Mouse (Mus musculus): Measurements from ENCODE around the gene Ybx2. TPM values are rescaled to one million over a fixed set of nuclear protein-coding genes. Genes with fewer than 3 reads are reported as not detected.

The Ybx2 gene
- total and polyA plus RNA-seq, 3 experiments: 0.25 to 0.39 TPM; not detected in 1

GRCm38 (mm10) chr11:69904311-69904710, 31.3 kb upstream of the Ybx2 start:
- Histone ChIP-seq H3K36me3 (replicated peaks in 1 of 2; ENCODE audit: control insufficient read depth in 1 of 2, insufficient read depth in 1 of 2, low read length in 1 of 2) (peaks cover 58 to 61% of the 10 kb centered on the region in 2 experiments), H3K27me3 (replicated peaks) (no peaks in the 10 kb centered on the region), H3K9me3 (replicated peaks; ENCODE audit: low read length) (no peaks in the 10 kb centered on the region), H3K9ac (ENCODE audit: insufficient read depth, low read depth) (no peak overlapping the region), H3K79me2 (replicated peaks; ENCODE audit: control insufficient read depth, extremely low read depth, insufficient read depth, poor library complexity, severe bottlenecking) (peaks cover 10% of the 10 kb centered on the region), H3K4me2 (ENCODE audit: insufficient read depth, low read depth, poor library complexity, severe bottlenecking) (no peak overlapping the region), H3K27ac (ENCODE audit: insufficient read depth, low read depth) (no peak overlapping the region), H3K4me1 (ENCODE audit: control insufficient read depth in 1 of 2, insufficient read depth in 2 of 2) (peaks cover 7 to 21% of the 10 kb centered on the region in 2 experiments), H3K4me3 (replicated peaks in 1 of 3; ENCODE audit: low read depth in 2 of 3, low read length in 2 of 3, poor library complexity in 1 of 3) (no peak overlapping the region)
- in situ Hi-C loops (cut with MboI; ENCODE audit: low pct_ligation_motif_present, low pct_unique_long_range_greater_than_20kb, low sequenced_read_pairs): no loop called here
- no peak for DNase-seq (ENCODE audit: extremely low read depth)
- TF ChIP-seq JUND (conservative IDR thresholded peaks at IDR 0.05; ENCODE audit: low read depth, low read length) (no peak), MEF2A (IDR thresholded peaks at IDR 0.05; ENCODE audit: borderline replicate concordance, low read depth, low read length) (no peak), USF1 (IDR thresholded peaks at IDR 0.05; ENCODE audit: low read depth, low read length) (no peak), BHLHE40 (IDR thresholded peaks at IDR 0.05; ENCODE audit: low read depth, low read length) (no peak), EP300 (IDR thresholded peaks at IDR 0.05; ENCODE audit: low read length) (no peak), PAX5 (IDR thresholded peaks at IDR 0.05; ENCODE audit: low read length) (no peak), ETS1 (conservative IDR thresholded peaks at IDR 0.05; ENCODE audit: low read depth, low read length) (no peak), TCF12 (IDR thresholded peaks at IDR 0.05; ENCODE audit: low read depth, low read length) (no peak), ZKSCAN1 (IDR thresholded peaks at IDR 0.05; ENCODE audit: borderline replicate concordance, low read depth, low read length) (no peak), SIN3A (IDR thresholded peaks at IDR 0.05; ENCODE audit: low read length) (no peak), NRF1 (IDR thresholded peaks at IDR 0.05; ENCODE audit: low read depth, low read length) (no peak), RAD21 (IDR thresholded peaks at IDR 0.05; ENCODE audit: low read depth, low read length) (no peak)
- dilution Hi-C loops (cut with MboI; ENCODE audit: extremely low pct_ligation_motif_present, extremely low pct_unique_long_range_greater_than_20kb, low sequenced_read_pairs): no loop called here

DNA sequence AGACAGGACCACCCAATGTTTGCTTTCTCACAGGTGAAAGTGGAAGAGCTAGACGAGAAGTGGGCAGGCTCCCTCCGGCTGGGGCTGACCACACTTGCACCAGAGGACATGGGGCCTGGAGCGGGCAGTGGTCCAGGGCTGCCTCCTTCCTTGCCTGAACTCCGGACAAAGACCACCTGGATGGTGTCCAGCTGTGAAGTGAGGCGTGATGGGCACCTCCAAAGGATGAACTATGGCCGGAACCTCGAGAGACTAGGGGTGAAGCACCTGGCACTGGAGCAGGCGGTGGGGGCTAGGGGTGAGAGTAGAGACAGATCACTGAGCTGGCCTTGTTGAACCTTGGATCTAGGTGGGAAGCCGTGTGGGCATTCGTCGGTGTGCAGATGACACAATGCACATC, 27.0 kb upstream of the Ybx2 start:
- in situ Hi-C loops (cut with MboI; ENCODE audit: low pct_ligation_motif_present, low pct_unique_long_range_greater_than_20kb, low sequenced_read_pairs): no loop called here
- peaks cover 90 to 94% of the 10 kb centered on the region in 2 experiments for H3K36me3 ChIP-seq (replicated peaks in 1 of 2; ENCODE audit: control insufficient read depth in 1 of 2, insufficient read depth in 1 of 2, low read length in 1 of 2)

DNA sequence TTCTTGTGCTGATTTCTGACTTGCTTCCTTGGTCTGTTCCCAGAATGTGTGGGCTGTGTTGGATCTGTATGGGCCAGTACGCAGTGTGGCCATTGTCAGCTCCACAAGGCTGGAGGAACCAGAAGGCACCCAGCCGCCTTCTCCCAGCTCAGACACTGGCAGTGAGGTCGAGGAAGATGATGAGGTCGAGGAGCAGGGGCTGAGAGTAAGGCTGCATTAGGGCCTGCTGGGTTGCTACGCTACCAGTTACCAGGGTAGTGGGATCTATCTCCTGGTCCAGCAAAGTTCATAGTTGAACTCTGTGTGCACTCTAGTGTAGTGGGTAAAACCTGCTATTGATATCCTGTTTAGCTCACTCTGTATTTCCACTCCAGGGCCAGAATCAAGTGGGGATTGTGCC, 26.4 kb upstream of the Ybx2 start:
- Histone ChIP-seq H3K9ac (ENCODE audit: insufficient read depth, low read depth) (no peak overlapping the region), H3K79me2 (replicated peaks; ENCODE audit: control insufficient read depth, extremely low read depth, insufficient read depth, poor library complexity, severe bottlenecking) (no peaks in the 10 kb centered on the region), H3K36me3 (replicated peaks in 1 of 2; ENCODE audit: control insufficient read depth in 1 of 2, insufficient read depth in 1 of 2, low read length in 1 of 2) (peaks cover 85 to 90% of the 10 kb centered on the region in 2 experiments), H3K27ac (ENCODE audit: insufficient read depth, low read depth) (no peak overlapping the region), H3K9me3 (replicated peaks; ENCODE audit: low read length) (no peaks in the 10 kb centered on the region), H3K4me3 (replicated peaks in 1 of 3; ENCODE audit: low read depth in 2 of 3, low read length in 2 of 3, poor library complexity in 1 of 3) (no peak overlapping the region), H3K4me1 (ENCODE audit: control insufficient read depth in 1 of 2, insufficient read depth in 2 of 2) (peaks cover 7 to 10% of the 10 kb centered on the region in 2 experiments; a peak in 3 of 4 replicates), H3K4me2 (ENCODE audit: insufficient read depth, low read depth, poor library complexity, severe bottlenecking) (no peak overlapping the region), H3K27me3 (replicated peaks) (no peaks in the 10 kb centered on the region)
- in situ Hi-C loops (cut with MboI; ENCODE audit: low pct_ligation_motif_present, low pct_unique_long_range_greater_than_20kb, low sequenced_read_pairs) (no loop called here), dilution Hi-C loops (cut with MboI; ENCODE audit: extremely low pct_ligation_motif_present, extremely low pct_unique_long_range_greater_than_20kb, low sequenced_read_pairs) (no loop called here)
- TF ChIP-seq TCF12 (IDR thresholded peaks at IDR 0.05; ENCODE audit: low read depth, low read length) (no peak), NRF1 (IDR thresholded peaks at IDR 0.05; ENCODE audit: low read depth, low read length) (no peak), PAX5 (IDR thresholded peaks at IDR 0.05; ENCODE audit: low read length) (no peak), MAZ (IDR thresholded peaks at IDR 0.05; ENCODE audit: low read depth, low read length) (no peak), MAFK (IDR thresholded peaks at IDR 0.05; ENCODE audit: insufficient replicate concordance, low read length) (no peak), KAT2A (IDR thresholded peaks at IDR 0.05; ENCODE audit: insufficient replicate concordance, low read length) (no peak)
- DNase-seq (ENCODE audit: extremely low read depth): no peak

More for the DNA sequence above, 27.0 kb upstream of the Ybx2 start:
- Histone ChIP-seq H3K9me3 (replicated peaks; ENCODE audit: low read length) (no peaks in the 10 kb centered on the region), H3K27ac (ENCODE audit: insufficient read depth, low read depth) (no peak overlapping the region), H3K4me3 (replicated peaks in 1 of 3; ENCODE audit: low read depth in 2 of 3, low read length in 2 of 3, poor library complexity in 1 of 3) (no peak overlapping the region), H3K4me1 (ENCODE audit: control insufficient read depth in 1 of 2, insufficient read depth in 2 of 2) (peaks cover 7 to 10% of the 10 kb centered on the region in 2 experiments; a peak in 3 of 4 replicates), H3K4me2 (ENCODE audit: insufficient read depth, low read depth, poor library complexity, severe bottlenecking) (no peak overlapping the region), H3K27me3 (replicated peaks) (no peaks in the 10 kb centered on the region), H3K9ac (ENCODE audit: insufficient read depth, low read depth) (no peak overlapping the region), H3K79me2 (replicated peaks; ENCODE audit: control insufficient read depth, extremely low read depth, insufficient read depth, poor library complexity, severe bottlenecking) (no peaks in the 10 kb centered on the region)
- DNase-seq (ENCODE audit: extremely low read depth): no peak
- dilution Hi-C loops (cut with MboI; ENCODE audit: extremely low pct_ligation_motif_present, extremely low pct_unique_long_range_greater_than_20kb, low sequenced_read_pairs): no loop called here
- TF ChIP-seq JUN (IDR thresholded peaks at IDR 0.05; ENCODE audit: insufficient read depth, low read depth, low read length): no peak

Measured in CH12.LX (cell line).